Mouse (Mus musculus): Measurements from ENCODE around the gene Klk1b4.
"Not testable (repeated sequence)": the region's sequence is repeated elsewhere in the genome, so short reads cannot be mapped to it uniquely, and the experiment has no call there.

Gene Klk1b4

GRCm38 (mm10) chr7:44207135-44207534 lies at the start of gene Klk1b4:
TSS of gene Klk1b4 (plus strand) at chr7:44207435.
- not testable (repeated sequence) for H3K27me3 ChIP-seq (ENCODE audit: control insufficient read depth, insufficient read depth, low read length, poor library complexity, severe bottlenecking); DNase-seq (ENCODE audit: low read depth, low spot score); H3K36me3 ChIP-seq (ENCODE audit: control insufficient read depth, insufficient read depth, low read length, poor library complexity, severe bottlenecking)

GRCm38 (mm10) chr7:44179299-44180045 lies 27.8 kb upstream of the Klk1b4 start:
- DNase-seq (ENCODE audit: low read depth, low spot score): no peak
- Histone ChIP-seq H3K27me3 (ENCODE audit: control insufficient read depth, insufficient read depth, low read length, poor library complexity, severe bottlenecking) (no peaks in the 10 kb centered on the region), H3K36me3 (ENCODE audit: control insufficient read depth, insufficient read depth, low read length, poor library complexity, severe bottlenecking) (no peaks in the 10 kb centered on the region)

- not testable (repeated sequence) for DNase-seq (ENCODE audit: low read depth, low spot score); H3K27me3 ChIP-seq (ENCODE audit: control insufficient read depth, insufficient read depth, low read length, poor library complexity, severe bottlenecking); H3K36me3 ChIP-seq (ENCODE audit: control insufficient read depth, insufficient read depth, low read length, poor library complexity, severe bottlenecking)
These were observed 20.7 kb upstream of the Klk1b4 start for GRCm38 (mm10) chr7:44186516-44186915.

- not testable (repeated sequence) for H3K27me3 ChIP-seq (ENCODE audit: control insufficient read depth, insufficient read depth, low read length, poor library complexity, severe bottlenecking); H3K36me3 ChIP-seq (ENCODE audit: control insufficient read depth, insufficient read depth, low read length, poor library complexity, severe bottlenecking); DNase-seq (ENCODE audit: low read depth, low spot score)
These were observed 19.3 kb upstream of the Klk1b4 start, which contains the start of gene Klk1b24 for GRCm38 (mm10) chr7:44187936-44188335. TSS of gene Klk1b24 (plus strand) at chr7:44188236.

- not testable (repeated sequence) for DNase-seq (ENCODE audit: low read depth, low spot score); H3K27me3 ChIP-seq (ENCODE audit: control insufficient read depth, insufficient read depth, low read length, poor library complexity, severe bottlenecking); H3K36me3 ChIP-seq (ENCODE audit: control insufficient read depth, insufficient read depth, low read length, poor library complexity, severe bottlenecking)
These were observed 13.8 kb upstream of the Klk1b4 start for GRCm38 (mm10) chr7:44193466-44193865.

- Histone ChIP-seq H3K36me3 (ENCODE audit: control insufficient read depth, insufficient read depth, low read length, poor library complexity, severe bottlenecking) (no peaks in the 10 kb centered on the region), H3K27me3 (ENCODE audit: control insufficient read depth, insufficient read depth, low read length, poor library complexity, severe bottlenecking) (no peaks in the 10 kb centered on the region)
- DNase-seq (ENCODE audit: low read depth, low spot score): no peak
These were observed 9.3 kb upstream of the Klk1b4 start, which contains the start of gene Klk1b3 for GRCm38 (mm10) chr7:44197891-44198290. TSS of gene Klk1b3 (plus strand) at chr7:44198191.

- DNase-seq (ENCODE audit: low read depth, low spot score): no peak
- Histone ChIP-seq H3K27me3 (ENCODE audit: control insufficient read depth, insufficient read depth, low read length, poor library complexity, severe bottlenecking) (no peaks in the 10 kb centered on the region), H3K36me3 (ENCODE audit: control insufficient read depth, insufficient read depth, low read length, poor library complexity, severe bottlenecking) (no peaks in the 10 kb centered on the region)
These were observed 1.1 kb downstream of the Klk1b4 start for GRCm38 (mm10) chr7:44208307-44208706.

GRCm38 (mm10) chr7:44215645-44216044 lies 8.4 kb downstream of the Klk1b4 start, which contains the start of gene Klk1b5:
TSS of gene Klk1b5 (plus strand) at chr7:44215945.
- no peak for DNase-seq (ENCODE audit: low read depth, low spot score)
- H3K36me3 ChIP-seq (ENCODE audit: control insufficient read depth, insufficient read depth, low read length, poor library complexity, severe bottlenecking): no peaks in the 10 kb centered on the region

GRCm38 (mm10) chr7:44221601-44222000 lies 14.4 kb downstream of the Klk1b4 start:
- not testable (repeated sequence) for H3K36me3 ChIP-seq (ENCODE audit: control insufficient read depth, insufficient read depth, low read length, poor library complexity, severe bottlenecking); DNase-seq (ENCODE audit: low read depth, low spot score); H3K27me3 ChIP-seq (ENCODE audit: control insufficient read depth, insufficient read depth, low read length, poor library complexity, severe bottlenecking)

More at GRCm38 (mm10) chr7:44215645-44216044, 8.4 kb downstream of the Klk1b4 start, which contains the start of gene Klk1b5:
- no peaks in the 10 kb centered on the region for H3K27me3 ChIP-seq (ENCODE audit: control insufficient read depth, insufficient read depth, low read length, poor library complexity, severe bottlenecking)

- not testable (repeated sequence) for H3K27me3 ChIP-seq (ENCODE audit: control insufficient read depth, insufficient read depth, low read length, poor library complexity, severe bottlenecking); H3K36me3 ChIP-seq (ENCODE audit: control insufficient read depth, insufficient read depth, low read length, poor library complexity, severe bottlenecking); DNase-seq (ENCODE audit: low read depth, low spot score)
These were observed 15.1 kb downstream of the Klk1b4 start for GRCm38 (mm10) chr7:44222335-44222734.

- no peak for DNase-seq (ENCODE audit: low read depth, low spot score)
- no peaks in the 10 kb centered on the region for H3K36me3 ChIP-seq (ENCODE audit: control insufficient read depth, insufficient read depth, low read length, poor library complexity, severe bottlenecking)
- no peaks in the 10 kb centered on the region for H3K27me3 ChIP-seq (ENCODE audit: control insufficient read depth, insufficient read depth, low read length, poor library complexity, severe bottlenecking)
These were observed 17.8 kb downstream of the Klk1b4 start, which contains the start of gene Klk1 for GRCm38 (mm10) chr7:44225076-44225475. TSS of gene Klk1 (plus strand) at chr7:44225360.

GRCm38 (mm10) chr7:44235909-44236308 lies 28.7 kb downstream of the Klk1b4 start, which contains the start of gene Gm36864:
TSS of gene Gm36864 (plus strand) at chr7:44236177.
- no peak for DNase-seq (ENCODE audit: low read depth, low spot score)
- H3K36me3 ChIP-seq (ENCODE audit: control insufficient read depth, insufficient read depth, low read length, poor library complexity, severe bottlenecking): no peaks in the 10 kb centered on the region
- H3K27me3 ChIP-seq (ENCODE audit: control insufficient read depth, insufficient read depth, low read length, poor library complexity, severe bottlenecking): no peaks in the 10 kb centered on the region

- no peaks in the 10 kb centered on the region for H3K27me3 ChIP-seq (ENCODE audit: control insufficient read depth, insufficient read depth, low read length, poor library complexity, severe bottlenecking)
- no peaks in the 10 kb centered on the region for H3K36me3 ChIP-seq (ENCODE audit: control insufficient read depth, insufficient read depth, low read length, poor library complexity, severe bottlenecking)
- no peak for DNase-seq (ENCODE audit: low read depth, low spot score)
These were observed 32.7 kb downstream of the Klk1b4 start for GRCm38 (mm10) chr7:44239913-44240312.

- H3K36me3 ChIP-seq (ENCODE audit: control insufficient read depth, insufficient read depth, low read length, poor library complexity, severe bottlenecking): no peaks in the 10 kb centered on the region
- H3K27me3 ChIP-seq (ENCODE audit: control insufficient read depth, insufficient read depth, low read length, poor library complexity, severe bottlenecking): no peaks in the 10 kb centered on the region
- DNase-seq (ENCODE audit: low read depth, low spot score): no peak
These were observed 33.5 kb downstream of the Klk1b4 start for GRCm38 (mm10) chr7:44240712-44241111.

- Histone ChIP-seq H3K36me3 (ENCODE audit: control insufficient read depth, insufficient read depth, low read length, poor library complexity, severe bottlenecking) (no peaks in the 10 kb centered on the region), H3K27me3 (ENCODE audit: control insufficient read depth, insufficient read depth, low read length, poor library complexity, severe bottlenecking) (no peaks in the 10 kb centered on the region)
- DNase-seq (ENCODE audit: low read depth, low spot score): no peak
These were observed 33.9 kb downstream of the Klk1b4 start for GRCm38 (mm10) chr7:44241163-44241562.
